Mouse (Mus musculus) ES-Bruce4 (cell line): ENCODE measurements around the gene Hivep3. TPM values are rescaled to one million over a fixed set of nuclear protein-coding genes. Genes with fewer than 3 reads are reported as not detected.

Experiments used
- H3K27ac ChIP-seq: 2 replicates; pipeline ENCODE4 v1.5.1; 2012; ENCODE audit warnings: low read length, inconsistent platforms; ENCODE audit not compliant: insufficient read depth
- H3K27me3 ChIP-seq: 2 replicates; pipeline ENCODE4 v1.6.1; 2012; ENCODE audit warnings: mild to moderate bottlenecking, low read length, inconsistent platforms; ENCODE audit not compliant: control insufficient read depth, poor library complexity, insufficient read depth, severe bottlenecking
- H3K36me3 ChIP-seq: 2 replicates; pipeline ENCODE4 v1.6.1; 2012; ENCODE audit warnings: inconsistent platforms, mild to moderate bottlenecking, low read length, moderate library complexity; ENCODE audit not compliant: control insufficient read depth, poor library complexity, insufficient read depth, severe bottlenecking
- H3K4me1 ChIP-seq: one replicate; pipeline ENCODE4 v1.8.1; 2011; ENCODE audit warnings: low read length; ENCODE audit not compliant: control insufficient read depth, insufficient read depth
- H3K4me3 ChIP-seq: 2 replicates; pipeline ENCODE4 v1.5.1; 2011; ENCODE audit warnings: low read depth, mild to moderate bottlenecking, low read length
- H3K9ac ChIP-seq: 2 replicates; pipeline ENCODE4 v1.6.1; 2012; ENCODE audit warnings: low read depth, mild to moderate bottlenecking, inconsistent platforms; ENCODE audit not compliant: poor library complexity, severe bottlenecking
- H3K9me3 ChIP-seq: replicated peaks from 2 replicates; pipeline ENCODE4 v1.6.1; 2012; ENCODE audit warnings: mild to moderate bottlenecking, low read length, inconsistent platforms; ENCODE audit not compliant: control insufficient read depth, poor library complexity, insufficient read depth, severe bottlenecking
- CTCF ChIP-seq: IDR thresholded peaks from one replicate; pipeline ENCODE4 v1.8.1; 2011; ENCODE audit warnings: low read depth, low read length
- EP300 ChIP-seq: IDR thresholded peaks from 2 replicates; pipeline ENCODE4 v1.6.1; 2011; ENCODE audit warnings: low read depth, low read length; ENCODE audit not compliant: insufficient read depth
- POLR2A ChIP-seq: IDR thresholded peaks from one replicate; pipeline ENCODE4 v1.8.1; 2011; ENCODE audit warnings: low read length; ENCODE audit not compliant: insufficient read depth
- polyA plus RNA-seq: library from polyadenylated mRNA; stranded (reverse); fragments of >200 nt; gene quantifications from 2 replicates; pipeline ENCODE4 v1.2.4, GENCODE M21; 2011; ENCODE audit warnings: low read depth; ENCODE audit not compliant: missing spikeins, insufficient read depth, insufficient read length

The Hivep3 gene
- polyA plus RNA-seq, 1 experiment: 0.79 TPM

GRCm38 (mm10) chr4:120150345-120150920 lies 416.8 kb downstream of the Hivep3 start:
- Histone ChIP-seq H3K4me3 (no peak overlapping the region), H3K36me3 (no peaks in the 10 kb centered on the region), H3K27ac (no peak overlapping the region), H3K4me1 (peaks cover 3% of the 10 kb centered on the region), H3K27me3 (no peaks in the 10 kb centered on the region), H3K9me3 (no peaks in the 10 kb centered on the region), H3K9ac (no peak overlapping the region)
- TF ChIP-seq CTCF: no peak
- TF ChIP-seq EP300: no peak
- no peak for TF ChIP-seq POLR2A

GRCm38 (mm10) chr4:120151906-120152305 lies 418.3 kb downstream of the Hivep3 start:
- Histone ChIP-seq H3K4me3 (no peak overlapping the region), H3K9me3 (no peaks in the 10 kb centered on the region), H3K27me3 (no peaks in the 10 kb centered on the region), H3K4me1 (peaks cover 3% of the 10 kb centered on the region), H3K27ac (no peak overlapping the region), H3K9ac (no peak overlapping the region), H3K36me3 (no peaks in the 10 kb centered on the region)
- TF ChIP-seq CTCF (no peak), EP300 (no peak), POLR2A (no peak)

- H3K9ac ChIP-seq: no peak overlapping the region
- H3K4me3 ChIP-seq: no peak overlapping the region
- H3K27ac ChIP-seq: no peak overlapping the region
- no peak for TF ChIP-seq POLR2A
- TF ChIP-seq CTCF: peak; percentile 56
- H3K36me3 ChIP-seq: no peaks in the 10 kb centered on the region
- no peaks in the 10 kb centered on the region for H3K27me3 ChIP-seq
- H3K9me3 ChIP-seq: no peaks in the 10 kb centered on the region
- H3K4me1 ChIP-seq: peaks cover 3% of the 10 kb centered on the region
Observed at GRCm38 (mm10) chr4:120152648-120153047, 419.1 kb downstream of the Hivep3 start.

- Histone ChIP-seq H3K9ac (no peak overlapping the region), H3K4me3 (no peak overlapping the region), H3K27me3 (no peaks in the 10 kb centered on the region), H3K27ac (no peak overlapping the region), H3K36me3 (no peaks in the 10 kb centered on the region), H3K4me1 (peaks cover 4% of the 10 kb centered on the region), H3K9me3 (no peaks in the 10 kb centered on the region)
- no peak for TF ChIP-seq POLR2A
- TF ChIP-seq EP300: no peak
- no peak for TF ChIP-seq CTCF
Observed at GRCm38 (mm10) chr4:120153736-120154135, 420.2 kb downstream of the Hivep3 start.

DNA sequence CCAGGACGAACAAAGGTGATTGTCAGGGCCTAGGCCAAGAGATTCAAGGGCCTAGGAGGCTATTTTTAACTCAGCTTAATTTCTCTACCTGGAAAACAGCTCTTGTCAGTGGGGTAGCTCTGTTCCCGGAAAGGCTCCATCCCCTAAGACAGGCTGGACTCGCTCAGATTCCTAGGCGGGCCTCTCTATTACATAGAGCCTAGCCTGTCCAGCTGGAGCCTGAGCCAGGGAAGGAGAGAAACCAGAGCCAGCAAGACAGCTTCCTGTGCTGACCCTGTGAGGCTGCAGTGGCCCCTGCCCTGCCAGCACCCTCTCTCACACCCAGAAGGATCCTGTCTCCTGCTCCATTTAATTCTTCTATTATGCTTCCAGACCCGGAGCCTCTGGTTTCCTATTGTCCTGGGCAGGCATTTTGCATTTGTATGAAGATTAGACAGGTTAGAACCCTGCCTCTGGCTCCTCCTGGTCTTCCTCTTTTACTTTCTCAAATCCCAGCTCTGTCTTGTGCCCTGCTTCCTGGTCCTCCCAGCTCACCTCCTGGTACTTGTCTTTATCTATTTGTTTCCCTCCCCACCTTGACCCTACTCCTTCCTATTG lies 425.2 kb downstream of the Hivep3 start:
- TF ChIP-seq CTCF (no peak), POLR2A (no peak), EP300 (peak; percentile 45; the same call in 1 of the 2 replicates)
- Histone ChIP-seq H3K9me3 (no peaks in the 10 kb centered on the region), H3K9ac (no peak overlapping the region), H3K4me1 (peaks cover 7% of the 10 kb centered on the region), H3K4me3 (no peak overlapping the region), H3K27ac (peak overlapping the region; percentile 33; the same call in 1 of the 2 replicates), H3K36me3 (no peaks in the 10 kb centered on the region), H3K27me3 (no peaks in the 10 kb centered on the region)

- Histone ChIP-seq H3K27ac (no peak within 1 kb of the TSS), H3K9ac (no peak within 1 kb of the TSS), H3K36me3 (no peaks in the 10 kb centered on the region), H3K27me3 (no peaks in the 10 kb centered on the region), H3K9me3 (no peaks in the 10 kb centered on the region), H3K4me3 (peak within 1 kb of the TSS; percentile 53), H3K4me1 (peaks cover 7% of the 10 kb centered on the region)
- TF ChIP-seq CTCF (no peak), POLR2A (no peak)
Observed at GRCm38 (mm10) chr4:120161166-120161949, 427.8 kb downstream of the Hivep3 start, which contains the start of gene Edn2. Edn2 (plus strand) TSS chr4:120161206.
